Mouse (Mus musculus): ENCODE measurements around the gene Gas7. TPM values are rescaled to one million over a fixed set of nuclear protein-coding genes. Genes with fewer than 3 reads are reported as not detected.

The Gas7 gene
- polyA plus RNA-seq, 2 experiments = 9.8 to 18.2 TPM

DNA sequence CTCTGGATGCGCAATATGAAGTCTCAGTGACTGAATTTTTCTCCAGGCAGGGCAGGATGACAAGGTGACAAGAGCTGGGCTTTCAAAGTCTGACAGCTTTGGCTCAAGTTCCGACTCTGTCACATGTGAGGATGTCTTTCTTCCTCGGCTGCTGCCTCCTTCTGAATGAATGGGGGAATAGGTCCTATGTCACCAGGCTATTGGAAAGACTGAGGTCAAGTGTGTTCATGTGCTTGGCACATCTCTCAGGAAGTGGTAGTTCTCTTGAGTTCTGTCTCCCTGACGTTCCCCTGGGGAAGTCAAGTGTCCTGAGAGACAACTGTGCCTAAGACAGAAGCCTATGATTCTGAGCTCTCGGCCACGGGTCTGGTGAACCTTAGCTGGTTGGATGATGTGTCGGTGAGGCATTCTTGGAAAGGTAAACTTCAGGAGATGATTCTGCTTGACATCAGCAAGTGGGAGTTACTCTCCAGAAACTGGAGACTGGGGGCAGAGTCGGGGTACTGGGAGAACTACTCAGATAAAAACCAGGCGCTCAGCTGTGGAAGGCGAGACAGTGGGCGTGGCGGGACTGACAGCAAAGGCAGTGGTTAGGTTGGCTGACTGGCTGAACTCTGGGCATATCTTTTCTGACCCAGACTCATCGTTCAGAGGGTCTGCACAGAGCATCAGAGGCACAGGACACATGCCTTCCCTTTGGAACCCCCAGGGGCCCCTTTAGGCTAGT, 94.7 kb downstream of the Gas7 start:
- Histone ChIP-seq H3K4me2 (replicated peaks; ENCODE audit: low read depth, low read length, severe bottlenecking) (no peak overlapping the region), H3K9ac (ENCODE audit: low read depth, low read length, severe bottlenecking) (no peak overlapping the region), H3K4me3 (replicated peaks; ENCODE audit: low read length) (no peak overlapping the region), H3K36me3 (ENCODE audit: control insufficient read depth, insufficient read depth, low read length) (no peaks in the 10 kb centered on the region), H3K9me3 (ENCODE audit: control insufficient read depth, low read length) (no peaks in the 10 kb centered on the region), H3K27ac (replicated peaks; ENCODE audit: low read depth, low read length) (no peak overlapping the region), H3K4me1 (ENCODE audit: control insufficient read depth, insufficient read depth, low read length) (peaks cover 21% of the 10 kb centered on the region), H3K27me3 (ENCODE audit: control insufficient read depth, insufficient read depth, low read length) (no peaks in the 10 kb centered on the region)
- no peak for TF ChIP-seq POLR2A (IDR thresholded peaks at IDR 0.05; ENCODE audit: borderline replicate concordance, extremely low read depth, insufficient read depth, insufficient read length)
- DNase-seq (ENCODE audit: low spot score) = no peak
- no peak for ATAC-seq (ENCODE audit: low FRiP score, low read depth)
- 62% methylated on average over 13 of the region's 13 CpGs for WGBS

DNA sequence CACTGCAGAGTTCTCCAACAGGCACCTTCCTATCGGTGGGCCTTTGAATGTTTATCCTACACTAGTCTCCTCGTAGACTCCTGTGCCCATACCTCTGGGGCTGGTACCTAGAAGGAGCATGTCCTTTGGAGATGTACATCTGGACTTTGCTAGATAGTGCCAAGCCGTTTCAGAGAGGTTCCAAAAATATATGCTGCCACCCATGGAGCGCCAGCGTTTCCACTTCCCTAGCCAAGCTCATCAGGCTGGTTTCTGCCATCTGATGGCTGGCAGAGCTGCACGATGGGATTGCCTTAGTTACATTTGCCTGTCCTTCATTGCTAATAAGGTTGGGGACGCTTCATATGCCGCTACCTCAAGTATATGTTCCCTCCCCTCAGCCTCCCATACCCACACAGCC, 97.2 kb downstream of the Gas7 start:
- H3K4me3 ChIP-seq (replicated peaks; ENCODE audit: low read length) = no peak overlapping the region
- no peak overlapping the region for H3K27ac ChIP-seq (replicated peaks; ENCODE audit: low read depth, low read length)
- H3K9ac ChIP-seq (ENCODE audit: low read depth, low read length, severe bottlenecking) = no peak overlapping the region
- no peaks in the 10 kb centered on the region for H3K9me3 ChIP-seq (ENCODE audit: control insufficient read depth, low read length)
- no peaks in the 10 kb centered on the region for H3K36me3 ChIP-seq (ENCODE audit: control insufficient read depth, insufficient read depth, low read length)
- no peaks in the 10 kb centered on the region for H3K27me3 ChIP-seq (ENCODE audit: control insufficient read depth, insufficient read depth, low read length)
- H3K4me1 ChIP-seq (ENCODE audit: control insufficient read depth, insufficient read depth, low read length) = peaks cover 18% of the 10 kb centered on the region
- no peak for ATAC-seq (ENCODE audit: low FRiP score, low read depth)
- 91% methylated on average over 8 of the region's 8 CpGs for WGBS
- TF ChIP-seq POLR2A (IDR thresholded peaks at IDR 0.05; ENCODE audit: borderline replicate concordance, extremely low read depth, insufficient read depth, insufficient read length) = no peak
- no peak overlapping the region for H3K4me2 ChIP-seq (replicated peaks; ENCODE audit: low read depth, low read length, severe bottlenecking)
- DNase-seq (ENCODE audit: low spot score) = no peak

DNA sequence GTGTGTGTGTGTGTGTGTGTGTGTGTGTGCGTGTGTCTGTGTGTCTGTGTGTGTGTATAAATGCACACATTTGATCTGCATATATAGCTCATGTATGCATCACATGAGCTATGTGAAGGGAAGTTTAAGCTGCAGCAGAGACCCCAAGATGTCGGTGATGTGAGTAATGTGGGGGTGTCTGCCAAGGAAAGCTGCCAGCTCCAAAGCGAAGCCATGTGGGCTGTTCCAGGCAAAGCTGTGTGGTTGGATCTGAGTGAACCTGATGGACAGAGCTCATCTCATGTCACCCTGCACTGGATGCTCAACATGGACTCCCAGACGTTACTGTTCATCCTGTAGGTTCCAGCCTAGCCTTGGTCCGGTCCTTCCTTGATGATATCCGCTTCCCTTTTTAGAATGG, 99.0 kb downstream of the Gas7 start:
- Histone ChIP-seq H3K4me2 (replicated peaks; ENCODE audit: low read depth, low read length, severe bottlenecking) (no peak overlapping the region), H3K27ac (replicated peaks; ENCODE audit: low read depth, low read length) (no peak overlapping the region), H3K4me3 (replicated peaks; ENCODE audit: low read length) (no peak overlapping the region), H3K9me3 (ENCODE audit: control insufficient read depth, low read length) (no peaks in the 10 kb centered on the region), H3K27me3 (ENCODE audit: control insufficient read depth, insufficient read depth, low read length) (no peaks in the 10 kb centered on the region), H3K4me1 (ENCODE audit: control insufficient read depth, insufficient read depth, low read length) (peaks cover 18% of the 10 kb centered on the region), H3K36me3 (ENCODE audit: control insufficient read depth, insufficient read depth, low read length) (no peaks in the 10 kb centered on the region), H3K9ac (ENCODE audit: low read depth, low read length, severe bottlenecking) (no peak overlapping the region)
- no peak for ATAC-seq (ENCODE audit: low FRiP score, low read depth)
- DNase-seq (ENCODE audit: low spot score) = no peak
- no peak for TF ChIP-seq POLR2A (IDR thresholded peaks at IDR 0.05; ENCODE audit: borderline replicate concordance, extremely low read depth, insufficient read depth, insufficient read length)
- 79% methylated on average over 6 of the region's 6 CpGs for WGBS

DNA sequence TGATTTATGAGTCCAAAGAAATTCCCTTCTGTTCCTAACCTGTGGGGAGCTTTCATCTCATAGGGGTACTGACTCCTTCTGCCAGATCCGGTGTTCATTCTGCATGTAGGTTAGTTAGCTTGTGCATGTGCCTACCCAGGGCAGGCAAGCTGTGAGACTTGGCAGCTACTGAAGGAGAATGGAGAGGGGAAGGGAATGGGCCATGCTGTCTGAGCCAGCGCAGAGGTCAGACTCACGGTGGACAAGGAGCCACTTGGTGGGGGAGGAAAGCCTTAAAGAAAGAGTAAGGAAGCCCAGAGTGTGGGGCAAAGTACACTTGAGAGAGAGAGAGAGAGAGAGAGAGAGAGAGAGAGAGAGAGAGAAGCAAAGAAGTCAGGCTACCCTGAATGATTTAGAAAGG, 101.1 kb downstream of the Gas7 start:
- no peak for ATAC-seq (ENCODE audit: low FRiP score, low read depth)
- no peak overlapping the region for H3K27ac ChIP-seq (replicated peaks; ENCODE audit: low read depth, low read length)

DNA sequence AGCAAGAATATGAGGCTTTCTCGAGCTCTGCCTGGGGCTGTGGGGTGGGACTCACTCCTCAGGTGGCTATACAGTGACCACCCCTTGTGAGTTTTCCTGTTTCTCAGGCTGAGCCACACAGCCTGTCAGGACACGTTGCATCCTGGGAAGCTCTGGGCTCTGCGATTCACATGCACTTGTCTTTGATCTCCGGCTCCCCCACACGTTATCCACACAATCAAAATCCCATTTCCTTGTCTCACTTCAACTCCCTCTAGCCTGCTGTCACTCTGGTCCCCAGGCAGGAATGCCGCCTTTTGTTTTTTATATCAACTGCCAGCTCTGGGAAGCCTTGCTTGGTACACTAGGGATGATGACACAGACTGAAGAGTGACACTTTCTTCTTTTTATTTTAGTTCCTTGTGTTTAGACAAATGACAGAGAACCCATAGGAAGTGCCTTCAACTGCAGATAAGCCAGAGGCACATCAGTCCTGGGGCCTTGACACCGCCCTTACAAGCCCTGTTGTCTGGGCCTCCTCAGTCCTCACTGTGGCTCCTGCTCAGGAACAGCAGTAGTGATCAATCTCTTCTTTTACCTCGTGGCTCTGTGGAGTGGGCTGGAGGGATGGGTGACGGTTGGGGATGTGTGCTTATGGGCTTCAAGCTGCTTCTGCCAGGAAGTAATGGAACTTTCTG, 103.7 kb downstream of the Gas7 start:
- Histone ChIP-seq H3K27me3 (ENCODE audit: control insufficient read depth, insufficient read depth, low read length) (no peaks in the 10 kb centered on the region), H3K9ac (ENCODE audit: low read depth, low read length, severe bottlenecking) (no peak overlapping the region), H3K36me3 (ENCODE audit: control insufficient read depth, insufficient read depth, low read length) (no peaks in the 10 kb centered on the region), H3K4me3 (replicated peaks; ENCODE audit: low read length) (no peak overlapping the region), H3K27ac (replicated peaks; ENCODE audit: low read depth, low read length) (no peak overlapping the region), H3K4me1 (ENCODE audit: control insufficient read depth, insufficient read depth, low read length) (peaks cover 11% of the 10 kb centered on the region), H3K9me3 (ENCODE audit: control insufficient read depth, low read length) (no peaks in the 10 kb centered on the region), H3K4me2 (replicated peaks; ENCODE audit: low read depth, low read length, severe bottlenecking) (no peak overlapping the region)
- no peak for TF ChIP-seq POLR2A (IDR thresholded peaks at IDR 0.05; ENCODE audit: borderline replicate concordance, extremely low read depth, insufficient read depth, insufficient read length)
- ATAC-seq (ENCODE audit: low FRiP score, low read depth) (no peak), DNase-seq (ENCODE audit: low spot score) (no peak)
- WGBS = 23% methylated on average over 9 of the region's 9 CpGs

More for the DNA sequence above, 101.1 kb downstream of the Gas7 start:
- no peaks in the 10 kb centered on the region for H3K9me3 ChIP-seq (ENCODE audit: control insufficient read depth, low read length)
- no peaks in the 10 kb centered on the region for H3K27me3 ChIP-seq (ENCODE audit: control insufficient read depth, insufficient read depth, low read length)
- no peak for DNase-seq (ENCODE audit: low spot score)
- 43% methylated on average over 3 of the region's 3 CpGs for WGBS
- TF ChIP-seq POLR2A (IDR thresholded peaks at IDR 0.05; ENCODE audit: borderline replicate concordance, extremely low read depth, insufficient read depth, insufficient read length) = no peak
- no peaks in the 10 kb centered on the region for H3K36me3 ChIP-seq (ENCODE audit: control insufficient read depth, insufficient read depth, low read length)
- H3K9ac ChIP-seq (ENCODE audit: low read depth, low read length, severe bottlenecking) = no peak overlapping the region
- H3K4me3 ChIP-seq (replicated peaks; ENCODE audit: low read length) = no peak overlapping the region
- H3K4me2 ChIP-seq (replicated peaks; ENCODE audit: low read depth, low read length, severe bottlenecking) = no peak overlapping the region
- H3K4me1 ChIP-seq (ENCODE audit: control insufficient read depth, insufficient read depth, low read length) = peaks cover 11% of the 10 kb centered on the region

Measured in limb, embryonic 14.5 days (tissue).